Mouse (Mus musculus) megakaryocyte, embryonic 14.5 days (primary cell): ENCODE results near the gene 0610010K14Rik.

ENCODE experiments used
- FLI1 ChIP-seq: IDR thresholded peaks from 2 replicates; pipeline ENCODE4 v1.6.1; 2012; ENCODE audit warnings: low read length, inconsistent platforms, mixed read lengths
- GATA1 ChIP-seq: IDR thresholded peaks from 3 replicates; pipeline ENCODE4 v1.6.1; 2012; ENCODE audit warnings: mixed read lengths, low read length, inconsistent platforms, borderline replicate concordance

DNA sequence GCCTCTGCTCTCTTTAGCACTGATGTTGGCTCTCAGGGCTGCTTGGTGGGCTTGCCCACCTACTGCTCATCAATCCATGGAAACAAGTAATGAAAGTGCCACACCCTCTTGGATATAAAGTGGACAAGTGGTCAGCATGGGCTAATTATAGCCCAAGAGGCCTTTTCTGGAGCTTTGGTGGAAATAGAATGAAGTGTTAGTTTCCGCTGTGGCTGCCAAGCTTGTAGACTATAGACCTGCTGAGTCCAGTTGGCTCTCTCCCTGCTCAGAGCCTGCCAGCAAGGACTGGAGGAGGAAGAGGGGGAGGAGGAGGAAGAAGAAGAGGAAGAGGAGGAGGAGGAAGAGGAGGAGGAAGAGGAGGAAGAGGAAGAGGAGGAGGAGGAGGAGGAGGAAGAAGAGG lies 28.7 kb upstream of the 0610010K14Rik start:
- no peak for TF ChIP-seq FLI1
- no peak for TF ChIP-seq GATA1
